Mouse (Mus musculus) MEL (cell line): ENCODE measurements around the gene Fgfr2. TPM values are rescaled to one million over a fixed set of nuclear protein-coding genes. Genes with fewer than 3 reads are reported as not detected.
"Not testable (repeated sequence)": the region's sequence is repeated elsewhere in the genome, so short reads cannot be mapped to it uniquely, and the experiment has no call there.

Source experiments
- DNase-seq: peaks from one replicate; pipeline ENCODE4 v3.0.0; 2011; ENCODE audit warnings: low read depth, low spot score
- H3K27ac ChIP-seq: 2 replicates; pipeline ENCODE4 v1.5.1; 2012; ENCODE audit warnings: low read depth, mild to moderate bottlenecking, control low read depth, low read length, moderate library complexity; ENCODE audit not compliant: control insufficient read depth
- H3K27me3 ChIP-seq, 2 experiments: fragments of 150-350 bp in 1 of 2; sonication (generic) in 1 of 2; 2 replicates each; pipeline ENCODE4 v1.6.1; 2012; ENCODE audit warnings: low read length in 2 of 2, mild to moderate bottlenecking in 2 of 2, improper control_type of control experiment in 1 of 2, moderate library complexity in 1 of 2; ENCODE audit not compliant: insufficient read depth in 2 of 2, control insufficient read depth in 1 of 2
- H3K36me3 ChIP-seq, 2 experiments: 2 replicates each; pipeline ENCODE4 v1.6.1; 2012 to 2014; ENCODE audit warnings: low read length in 2 of 2, improper control_type of control experiment in 1 of 2, inconsistent platforms in 1 of 2, mild to moderate bottlenecking in 1 of 2; ENCODE audit not compliant: insufficient read depth in 2 of 2, control insufficient read depth in 1 of 2
- H3K4me1 ChIP-seq, 2 experiments: fragments of 150-350 bp in 1 of 2; sonication (generic) in 1 of 2; 2 replicates each; pipeline ENCODE4 v1.6.1; 2012; ENCODE audit warnings: low read length in 2 of 2, improper control_type of control experiment in 1 of 2, mild to moderate bottlenecking in 1 of 2; ENCODE audit not compliant: insufficient read depth in 2 of 2, control insufficient read depth in 1 of 2
- H3K4me3 ChIP-seq, 2 experiments: fragments of 150-350 bp in 1 of 2; sonication (generic) in 1 of 2; 2 replicates each; pipeline ENCODE4 v1.5.1; 2012; ENCODE audit warnings: low read depth in 2 of 2, low read length in 2 of 2, mild to moderate bottlenecking in 2 of 2, moderate library complexity in 2 of 2, control low read depth in 1 of 2, improper control_type of control experiment in 1 of 2; ENCODE audit not compliant: control insufficient read depth in 1 of 2, insufficient read depth in 1 of 2
- H3K79me2 ChIP-seq: 2 replicates; pipeline ENCODE4 v1.6.1; 2012; ENCODE audit warnings: mild to moderate bottlenecking, low read length, moderate library complexity; ENCODE audit not compliant: control insufficient read depth, poor library complexity, insufficient read depth
- H3K9ac ChIP-seq: 2 replicates; pipeline ENCODE4 v1.6.1; 2012; ENCODE audit warnings: low read depth, mild to moderate bottlenecking, control low read depth, low read length, moderate library complexity; ENCODE audit not compliant: control insufficient read depth, poor library complexity, severe bottlenecking
- H3K9me3 ChIP-seq: fragments of 150-350 bp; sonication (generic); replicated peaks from 2 replicates; pipeline ENCODE4 v1.6.1; 2012; ENCODE audit warnings: mild to moderate bottlenecking, low read length, improper control_type of control experiment, moderate library complexity; ENCODE audit not compliant: insufficient read depth
- HCFC1 ChIP-seq: IDR thresholded peaks from 2 replicates; pipeline ENCODE4 v1.6.1; 2012; ENCODE audit warnings: low read depth, mild to moderate bottlenecking, inconsistent platforms, low read length, improper control_type of control experiment, moderate library complexity
- JUND ChIP-seq: IDR thresholded peaks from 2 replicates; pipeline ENCODE4 v1.6.1; 2011; ENCODE audit warnings: low read depth, mild to moderate bottlenecking, improper control_type of control experiment, low read length
- KAT2A ChIP-seq: conservative IDR thresholded peaks from 2 replicates; pipeline ENCODE4 v1.6.1; 2012; ENCODE audit warnings: low read depth, low read length, improper control_type of control experiment, inconsistent platforms
- MAX ChIP-seq: IDR thresholded peaks from 2 replicates; pipeline ENCODE4 v1.6.1; 2011; ENCODE audit warnings: low read length, improper control_type of control experiment
- MXI1 ChIP-seq: IDR thresholded peaks from 2 replicates; pipeline ENCODE4 v1.6.1; 2011; ENCODE audit warnings: mild to moderate bottlenecking, low read depth, low read length, improper control_type of control experiment
- MYB ChIP-seq: IDR thresholded peaks from 2 replicates; pipeline ENCODE4 v1.6.1; 2011; ENCODE audit warnings: mild to moderate bottlenecking, low read depth, low read length, improper control_type of control experiment
- POLR2A ChIP-seq, 2 experiments: IDR thresholded peaks; 2 replicates each; pipeline ENCODE4 v1.6.1; 2011 to 2012; ENCODE audit warnings: low read length in 2 of 2, mild to moderate bottlenecking in 2 of 2, control low read depth in 1 of 2, improper control_type of control experiment in 1 of 2, low read depth in 1 of 2, moderate library complexity in 1 of 2; ENCODE audit not compliant: control insufficient read depth in 1 of 2, insufficient read depth in 1 of 2, poor library complexity in 1 of 2
- POLR2AphosphoS2 ChIP-seq: IDR thresholded peaks from 2 replicates; pipeline ENCODE4 v1.6.1; 2011; ENCODE audit warnings: low read length, improper control_type of control experiment
- POLR2AphosphoS5 ChIP-seq: IDR thresholded peaks from 2 replicates; pipeline ENCODE4 v1.6.1; 2012; ENCODE audit warnings: low read depth, borderline replicate concordance, mild to moderate bottlenecking, inconsistent platforms, low read length, moderate library complexity, mixed read lengths
- RCOR1 ChIP-seq: IDR thresholded peaks from 2 replicates; pipeline ENCODE4 v1.6.1; 2012; ENCODE audit warnings: low read depth, mild to moderate bottlenecking, inconsistent platforms, low read length, improper control_type of control experiment
- SIN3A ChIP-seq: IDR thresholded peaks from 2 replicates; pipeline ENCODE4 v1.6.1; 2012; ENCODE audit warnings: low read length, improper control_type of control experiment, inconsistent platforms
- TBP ChIP-seq: IDR thresholded peaks from 2 replicates; pipeline ENCODE4 v1.8.0; 2011; ENCODE audit warnings: low read depth, low read length, improper control_type of control experiment
- TCF12 ChIP-seq: IDR thresholded peaks from 2 replicates; pipeline ENCODE4 v1.6.1; 2014; ENCODE audit warnings: low read depth, mild to moderate bottlenecking, inconsistent platforms, low read length, improper control_type of control experiment, moderate library complexity
- UBTF ChIP-seq: IDR thresholded peaks from 2 replicates; pipeline ENCODE4 v1.6.1; 2012; ENCODE audit warnings: low read depth, mild to moderate bottlenecking, inconsistent platforms, low read length, improper control_type of control experiment, moderate library complexity, borderline replicate concordance; ENCODE audit not compliant: insufficient read depth
- USF2 ChIP-seq, 2 experiments: IDR thresholded peaks; 2 replicates each; pipeline ENCODE4 v1.6.1; 2011 to 2012; ENCODE audit warnings: improper control_type of control experiment in 2 of 2, low read length in 2 of 2, borderline replicate concordance in 1 of 2, inconsistent platforms in 1 of 2, low read depth in 1 of 2, mild to moderate bottlenecking in 1 of 2; ENCODE audit not compliant: insufficient read depth in 1 of 2
- ZKSCAN1 ChIP-seq: IDR thresholded peaks from 2 replicates; pipeline ENCODE4 v1.6.1; 2012; ENCODE audit warnings: low read depth, mild to moderate bottlenecking, inconsistent platforms, low read length, improper control_type of control experiment, moderate library complexity
- polyA plus RNA-seq, 2 experiments: library from polyadenylated mRNA; stranded (reverse) in 1 of 2; unstranded in 1 of 2; fragments of >175 nt in 1 of 2; fragments of >200 nt in 1 of 2; gene quantifications; 2 replicates each; pipeline versions ENCODE4 v1.2.1 to v1.2.4; 2012; ENCODE audit warnings: low replicate concordance in 2 of 2, low read depth in 1 of 2; ENCODE audit not compliant: insufficient read length in 2 of 2, insufficient read depth in 1 of 2, missing spikeins in 1 of 2
- total RNA-seq: library from RNA; depleted of rRNA; stranded (reverse); fragments of 300-350 nt; gene quantifications from 2 replicates; pipeline ENCODE4 v1.2.3, GENCODE M21; 2012

Gene Fgfr2
- total and polyA plus RNA-seq, 3 experiments, result not detected

DNA sequence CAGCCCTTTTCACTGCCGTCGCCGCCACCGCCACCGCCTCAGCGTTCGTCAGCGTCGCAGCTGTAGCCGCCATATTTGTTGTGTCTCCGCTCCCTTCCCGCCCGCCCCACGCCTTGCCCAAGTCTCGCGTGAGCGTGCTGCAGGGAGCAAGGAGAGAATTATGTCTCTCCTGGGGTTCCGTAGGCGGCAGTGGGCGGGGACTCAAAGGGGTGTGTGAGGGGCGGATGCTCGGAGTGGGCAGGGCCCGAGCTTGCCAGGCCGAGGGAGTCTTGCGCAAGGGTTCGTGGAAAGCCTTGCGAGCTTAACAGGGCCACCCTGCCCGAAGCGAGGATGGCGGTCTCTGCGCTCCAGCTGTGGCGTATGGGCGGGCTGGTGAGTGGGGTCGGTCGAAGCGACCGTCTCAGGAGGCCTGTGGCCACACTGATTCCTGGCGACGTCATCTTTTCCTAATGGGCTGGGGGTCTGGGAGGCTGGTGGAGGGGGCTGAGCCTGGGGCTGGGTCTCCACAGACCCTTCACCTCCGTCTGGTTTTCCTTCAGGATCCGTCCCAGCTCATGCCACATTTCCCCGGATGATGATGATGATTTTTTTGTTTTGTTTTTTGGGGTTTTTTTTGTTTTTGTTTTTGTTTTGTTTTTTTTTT is 1712.6 kb downstream of the Fgfr2 start, which contains the start of the genes Ikzf5 and Acadsb (continued):
- TF ChIP-seq UBTF (no peak), MXI1 (peak; percentile 65; the same call in 1 of the 2 replicates), KAT2A (no peak; the same call in 1 of the 2 replicates)

DNA sequence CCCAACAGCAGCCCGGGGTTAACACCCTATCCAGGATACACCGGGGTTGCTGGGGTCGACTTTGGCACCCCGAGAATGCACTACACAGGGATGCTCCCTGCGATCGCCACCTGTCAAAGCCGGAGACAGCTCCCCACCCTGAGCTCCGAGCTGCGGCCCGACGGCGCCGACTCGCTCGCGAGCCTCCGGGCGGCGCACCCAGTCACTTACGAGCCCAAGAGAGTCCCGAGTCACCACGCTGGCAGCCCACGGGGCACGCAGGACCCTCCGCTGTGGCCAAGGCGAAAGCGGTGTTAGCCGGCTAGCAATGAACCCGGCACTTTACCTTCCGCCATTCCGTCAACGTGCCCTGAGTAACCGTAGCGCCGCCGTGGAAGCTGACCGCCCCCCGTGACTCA is 1713.2 kb downstream of the Fgfr2 start:
- DNase-seq, result peak; percentile 56
- peaks cover 15% of the 10 kb centered on the region for H3K79me2 ChIP-seq
- no peak for TF ChIP-seq SIN3A
- TF ChIP-seq MAX, result no peak
- no peak for TF ChIP-seq POLR2AphosphoS5
- no peak for TF ChIP-seq ZKSCAN1
- TF ChIP-seq JUND, result no peak
- no peak for TF ChIP-seq USF2 (IDR thresholded peaks at IDR 0.05; ENCODE audit: borderline replicate concordance in 1 of 2, insufficient read depth in 1 of 2, low read depth in 1 of 2, low read length in 2 of 2)
- TF ChIP-seq RCOR1, result no peak
- no peak for TF ChIP-seq KAT2A
- TF ChIP-seq UBTF, result no peak
- no peak for TF ChIP-seq TBP
- no peak for TF ChIP-seq TCF12
- TF ChIP-seq POLR2AphosphoS2, result no peak
- TF ChIP-seq, all 39 proteins: peak for 0
- Histone ChIP-seq H3K4me1 (peaks cover 3 to 5% of the 10 kb centered on the region in 2 experiments), H3K9ac (peak overlapping the region; percentile 89), H3K27me3 (no peaks in the 10 kb centered on the region), H3K4me3 (peak overlapping the region; percentile 70 to 75), H3K27ac (peak overlapping the region; percentile 35; the same call in 1 of the 2 replicates), H3K9me3 (no peaks in the 10 kb centered on the region), H3K36me3 (peaks cover 0 to 17% of the 10 kb centered on the region in 2 experiments; a peak in 2 of 4 replicates)

DNA sequence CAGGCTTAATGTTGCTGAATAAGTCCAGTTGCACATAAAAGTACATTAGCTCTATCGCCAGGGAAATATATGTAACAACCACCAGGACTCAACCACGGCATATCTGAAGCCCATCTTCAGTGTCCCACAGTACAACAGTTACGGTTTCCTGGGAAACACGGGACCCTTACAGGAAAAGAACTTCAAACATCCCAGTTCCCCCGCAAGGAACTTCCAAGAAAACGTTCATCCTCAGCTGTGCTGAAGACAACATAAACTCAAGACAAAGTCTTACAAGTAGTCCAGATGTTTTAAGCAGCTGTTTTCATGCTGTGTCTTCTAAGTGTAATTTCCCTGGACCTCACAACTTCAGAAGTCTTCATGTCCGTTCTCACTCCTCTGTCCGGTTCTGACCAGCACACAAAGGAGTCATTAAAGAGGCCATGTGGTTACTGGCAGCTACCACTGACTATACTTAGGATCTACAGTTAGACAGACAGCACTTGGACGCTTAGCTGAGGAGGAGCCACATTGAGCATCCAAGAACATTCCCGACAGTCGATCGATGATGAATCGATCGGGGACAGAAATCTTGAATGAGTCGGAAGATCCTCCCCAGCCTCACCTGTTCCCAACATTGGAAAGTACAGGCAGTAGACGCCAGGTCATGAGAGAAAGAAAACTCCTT is 1713.7 kb downstream of the Fgfr2 start:
- Histone ChIP-seq H3K27me3 (no peaks in the 10 kb centered on the region), H3K79me2 (peaks cover 18% of the 10 kb centered on the region), H3K36me3 (peaks cover 0 to 17% of the 10 kb centered on the region in 2 experiments; a peak in 2 of 4 replicates)
- TF ChIP-seq MXI1 (peak; percentile 65; the same call in 1 of the 2 replicates), POLR2AphosphoS2 (no peak), MYB (no peak), KAT2A (no peak), POLR2A (IDR thresholded peaks at IDR 0.05; ENCODE audit: control insufficient read depth in 1 of 2, insufficient read depth in 1 of 2, low read depth in 1 of 2, low read length in 2 of 2, poor library complexity in 1 of 2) (no peak), HCFC1 (no peak)
- TF ChIP-seq, all 39 proteins: peak for 1
- peaks cover 3 to 5% of the 10 kb centered on the region in 2 experiments for H3K4me1 ChIP-seq
- H3K27ac ChIP-seq, result no peak overlapping the region
- H3K9ac ChIP-seq, result peak overlapping the region; percentile 89
- peak; percentile 44 for DNase-seq
- H3K9me3 ChIP-seq, result no peaks in the 10 kb centered on the region
- peak overlapping the region; percentile 70 to 75 for H3K4me3 ChIP-seq

DNA sequence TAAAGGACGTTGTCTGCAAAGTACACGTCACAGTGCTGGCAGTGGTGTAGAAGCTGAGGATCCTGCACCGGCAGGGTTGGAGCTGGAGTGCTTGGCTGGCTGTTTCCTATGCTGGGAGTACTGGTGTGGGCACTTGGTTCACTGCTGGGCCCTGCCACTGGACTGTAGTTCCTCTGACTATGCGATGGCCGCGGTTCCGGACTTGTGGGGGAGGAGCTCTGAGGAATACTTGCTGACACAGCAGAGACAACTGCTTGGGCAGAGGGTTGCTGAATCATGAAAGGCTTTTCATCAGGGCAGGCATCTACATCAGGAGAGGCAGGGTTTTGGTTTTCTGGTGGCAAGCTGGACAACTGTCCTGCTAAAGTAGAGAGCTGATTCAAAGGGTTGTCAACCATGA is 1731.4 kb downstream of the Fgfr2 start:
- not testable (repeated sequence) for H3K4me1 ChIP-seq, H3K4me3 ChIP-seq, H3K9ac ChIP-seq, DNase-seq, H3K79me2 ChIP-seq, H3K27me3 ChIP-seq, H3K27ac ChIP-seq, H3K9me3 ChIP-seq
- peaks cover 0 to 20% of the 10 kb centered on the region in 2 experiments; a peak in 2 of 4 replicates for H3K36me3 ChIP-seq
